In genomic region chr15:78305341-78305933, GRCm38 (mm10) we compare ENCODE assay signal across 13 mouse cellular contexts. TPM values are rescaled to one million over a fixed set of nuclear protein-coding genes. Genes with fewer than 3 reads are reported as not detected.
A peak's percentile ranks its signal among the peaks of the same experiment; 100 is the strongest.
DNase-seq lines count a peak whose midpoint lies in the region; ATAC-seq and TF ChIP-seq lines count a peak whose summit lies in the region.
"Had no signal": no experiment of that assay in that cellular context is flagged by ENCODE, and none has a peak within 500 bp of the region (broad histone marks: within the 10 kb centered on the region; RNA-seq: fewer than 3 reads in every experiment).

Csf2rb2 (minus strand) TSS chr15:78305721.

- peak within 1 kb of the TSS; percentile 52 for H3K4me3 ChIP-seq in gastrocnemius, adult 2 months
- H3K4me3 ChIP-seq: limb, embryonic 12.5 days had no signal

- ATAC-seq in cerebellum, adult (ENCODE audit: insufficient number of reproducible peaks, low FRiP score, low TSS enrichment) = no peak
- ATAC-seq: forebrain, embryonic 16.5 days; inflammation-experienced regulatory T-cells, adult 6 months had no signal

- H3K27ac ChIP-seq in gastrocnemius, adult 2 months = peak within 1 kb of the TSS; percentile 54; the same call in 1 of the 2 replicates
- H3K27ac ChIP-seq: limb, embryonic 12.5 days had no signal

- TF ChIP-seq CTCF in gastrocnemius, adult 2 months (IDR thresholded peaks at IDR 0.05) = no peak

- DNase-seq in gastrocnemius, adult 2 months = no peak
- no peak for DNase-seq in gastrocnemius, postnatal 10 days
- DNase-seq in 416B (ENCODE audit: low read depth) = peak; percentile 82
- peak; percentile 32 for DNase-seq in c-Kit-positive CD71-negative TER-119-negative erythroid progenitor cells, embryonic 14.5 days (ENCODE audit: low read depth)
- peak; percentile 54 for DNase-seq in lung, postnatal 36 days
- no peak for DNase-seq in left cerebral cortex, adult 8-10 months (ENCODE audit: low spot score in 2 of 2)
- DNase-seq in urinary bladder, adult 2 months (ENCODE audit: low spot score) = no peak
- DNase-seq: cerebellum, postnatal 25 days; right cerebral cortex, postnatal 4 days had no signal

- intact Hi-C loops in gastrocnemius, adult 2 months (cut with DNase I) = no loop called here

RNA-seq across cellular contexts. Expression of gene Csf2rb2, which starts in this region (rescaled TPM):
- under 1 TPM; 0.66 to 0.78 TPM for total RNA-seq in gastrocnemius, adult 2 months (2021)
- 1 to 10 TPM; 2.3 to 2.4 TPM for total RNA-seq in gastrocnemius, postnatal 10 days (2021)
- total RNA-seq in left cerebral cortex, adult 8-10 months (2022) = 1 to 10 TPM in 2 of 4 experiments, under 1 TPM in 2; 0.27 to 3.0 (median 1.2) TPM
- polyA plus RNA-seq in urinary bladder, adult 2 months (2012; rRNA removed) = 6.5 and 7.3 TPM in 2 replicates

Comparison
In these comparisons a context has a peak if more than half of its experiments do, and no peak if none do; other contexts are left out.
1. DNase-seq: peak in 416B (single experiment), c-Kit-positive CD71-negative TER-119-negative erythroid progenitor cells, embryonic 14.5 days (single experiment) and lung, postnatal 36 days (single experiment); none in gastrocnemius, adult 2 months (single experiment), gastrocnemius, postnatal 10 days (single experiment), left cerebral cortex, adult 8-10 months (0 of 2) and urinary bladder, adult 2 months (single experiment).